Mouse (Mus musculus): ENCODE measurements around the gene Mxd4. TPM values are rescaled to one million over a fixed set of nuclear protein-coding genes. Genes with fewer than 3 reads are reported as not detected.
A peak's percentile ranks its signal among the peaks of the same experiment; 100 is the strongest.

Gene Mxd4
- polyA plus RNA-seq, 1 experiment from 2014 or later, result 28.7 TPM

DNA sequence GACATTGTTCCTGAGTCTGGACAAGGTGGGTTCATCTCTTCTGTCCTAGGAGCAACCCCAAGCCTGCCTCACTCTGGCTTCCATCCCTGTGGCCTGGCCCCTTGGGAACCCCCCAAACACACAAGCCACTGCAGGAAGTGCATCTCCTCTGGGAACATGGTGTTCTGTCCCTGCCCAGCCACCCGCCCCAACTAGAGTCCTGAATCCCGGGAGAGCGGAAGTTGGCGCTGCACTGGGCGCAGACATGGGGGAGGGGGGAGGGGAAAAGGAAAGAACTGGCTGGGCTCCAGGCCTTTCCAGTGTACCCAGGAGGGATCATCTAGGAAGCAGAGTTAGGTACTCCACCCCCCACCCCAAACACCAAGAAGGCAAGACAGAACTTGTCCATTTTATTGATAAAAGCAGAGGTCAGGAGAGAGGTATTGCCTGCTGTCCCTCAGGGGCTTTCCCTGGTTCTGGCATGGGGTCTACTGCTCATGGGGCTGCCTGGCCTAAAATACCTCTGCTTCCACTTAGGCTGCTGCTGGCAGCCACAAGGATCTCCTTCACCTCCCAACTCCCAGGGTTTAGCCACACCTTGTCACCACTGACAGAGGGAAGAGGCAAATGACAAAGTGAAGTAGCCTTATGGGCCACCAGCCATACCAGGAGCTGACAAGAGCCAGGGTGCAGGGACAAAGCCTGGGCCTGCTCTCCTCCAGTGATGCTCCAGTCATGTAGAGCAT is 4.2 kb downstream of the Mxd4 start:
- no peak overlapping the region for H3K9ac ChIP-seq

DNA sequence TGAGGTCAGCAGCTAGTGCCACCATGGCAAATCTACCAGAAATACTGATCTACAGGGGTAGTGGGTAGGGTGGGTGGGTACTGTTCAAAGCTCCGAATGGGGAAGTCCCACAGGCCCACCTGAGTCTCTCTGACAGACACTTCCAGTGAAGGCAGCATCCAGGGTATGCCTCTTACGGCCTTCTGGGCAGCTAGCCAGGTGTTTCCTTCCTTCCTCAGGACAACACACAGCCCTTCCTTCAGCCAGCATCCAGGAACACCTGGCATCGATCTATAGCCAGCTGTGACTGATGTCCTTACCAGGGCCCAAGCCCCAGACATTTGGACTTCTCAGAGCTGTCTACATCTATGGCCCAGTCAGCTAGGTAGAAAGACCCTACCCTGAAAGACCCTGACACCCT is 5.0 kb downstream of the Mxd4 start:
- Histone ChIP-seq H3K4me1 (peaks cover 34% of the 10 kb centered on the region), H3K9me3 (no peaks in the 10 kb centered on the region), H3K4me2 (no peak overlapping the region), H3K4me3 (replicated peaks) (no peak overlapping the region), H3K36me3 (peaks cover 13% of the 10 kb centered on the region), H3K9ac (no peak overlapping the region), H3K27me3 (replicated peaks) (no peaks in the 10 kb centered on the region), H3K27ac (no peak overlapping the region)
- 78% methylated on average over 3 of the region's 3 CpGs for WGBS
- no peak for ATAC-seq (ENCODE audit: insufficient read depth, low FRiP score, low read depth)

More for the DNA sequence above, 4.2 kb downstream of the Mxd4 start:
- 73% methylated on average over 5 of the region's 5 CpGs for WGBS
- ATAC-seq (ENCODE audit: insufficient read depth, low FRiP score, low read depth), result no peak
- Histone ChIP-seq H3K27me3 (replicated peaks) (no peaks in the 10 kb centered on the region), H3K4me1 (peaks cover 35% of the 10 kb centered on the region), H3K36me3 (0 out of 2 replicates have a peak, but pooled peaks cover 9% of the 10 kb centered on the region), H3K27ac (no peak overlapping the region), H3K4me3 (replicated peaks) (no peak overlapping the region), H3K9me3 (no peaks in the 10 kb centered on the region), H3K4me2 (no peak overlapping the region)

DNA sequence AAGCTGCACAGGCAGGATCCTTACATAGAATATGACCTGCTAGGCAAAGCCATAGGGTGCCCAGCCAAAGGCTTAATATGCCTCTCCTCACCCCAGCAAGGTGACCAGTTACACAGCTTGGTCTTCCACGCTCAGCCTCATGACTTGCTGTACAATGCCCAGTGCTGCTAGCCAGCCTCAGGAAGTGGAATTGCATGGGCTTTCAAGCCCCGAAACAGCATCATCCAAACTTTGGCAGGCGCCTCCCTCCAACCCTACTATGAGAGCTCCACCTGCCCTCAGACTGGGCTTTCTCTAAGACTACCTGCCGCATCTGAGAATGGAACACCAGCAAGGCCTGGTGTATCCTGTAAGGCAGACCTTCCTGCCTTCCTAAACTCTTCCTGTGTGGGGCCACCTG is 9.7 kb downstream of the Mxd4 start:
- 95% methylated on average over 4 of the region's 4 CpGs for WGBS
- Histone ChIP-seq H3K4me3 (replicated peaks) (no peak overlapping the region), H3K36me3 (peaks cover 27% of the 10 kb centered on the region), H3K9me3 (no peaks in the 10 kb centered on the region), H3K27ac (no peak overlapping the region), H3K9ac (no peak overlapping the region), H3K4me1 (peaks cover 5% of the 10 kb centered on the region; the same call in 1 of the 2 replicates), H3K27me3 (replicated peaks) (no peaks in the 10 kb centered on the region), H3K4me2 (no peak overlapping the region)
- ATAC-seq (ENCODE audit: insufficient read depth, low FRiP score, low read depth), result no peak

GRCm38 (mm10) chr5:34177091-34177490 is 10.4 kb downstream of the Mxd4 start:
- 0 out of 2 replicates have a peak, but pooled peaks cover 5% of the 10 kb centered on the region for H3K4me1 ChIP-seq
- 97% methylated on average over 2 of the region's 2 CpGs for WGBS
- no peak overlapping the region for H3K4me3 ChIP-seq (replicated peaks)
- H3K36me3 ChIP-seq, result peaks cover 25% of the 10 kb centered on the region
- no peak overlapping the region for H3K4me2 ChIP-seq
- H3K9ac ChIP-seq, result no peak overlapping the region
- no peaks in the 10 kb centered on the region for H3K27me3 ChIP-seq (replicated peaks)
- H3K27ac ChIP-seq, result no peak overlapping the region
- no peak for ATAC-seq (ENCODE audit: insufficient read depth, low FRiP score, low read depth)
- no peaks in the 10 kb centered on the region for H3K9me3 ChIP-seq

GRCm38 (mm10) chr5:34176691-34177090 is 10.8 kb downstream of the Mxd4 start:
- H3K9ac ChIP-seq, result no peak overlapping the region
- ATAC-seq (ENCODE audit: insufficient read depth, low FRiP score, low read depth), result no peak
- no peak overlapping the region for H3K27ac ChIP-seq
- H3K9me3 ChIP-seq, result no peaks in the 10 kb centered on the region
- no peak overlapping the region for H3K4me3 ChIP-seq (replicated peaks)
- no peak overlapping the region for H3K4me2 ChIP-seq
- no peaks in the 10 kb centered on the region for H3K27me3 ChIP-seq (replicated peaks)
- 0 out of 2 replicates have a peak, but pooled peaks cover 5% of the 10 kb centered on the region for H3K4me1 ChIP-seq
- peaks cover 25% of the 10 kb centered on the region for H3K36me3 ChIP-seq
- 82% methylated on average over 10 of the region's 10 CpGs for WGBS

GRCm38 (mm10) chr5:34175403-34175694 is 12.2 kb downstream of the Mxd4 start:
- Histone ChIP-seq H3K4me3 (replicated peaks) (no peak overlapping the region), H3K4me1 (no peaks in the 10 kb centered on the region), H3K27me3 (replicated peaks) (no peaks in the 10 kb centered on the region), H3K9ac (no peak overlapping the region), H3K4me2 (no peak overlapping the region), H3K9me3 (no peaks in the 10 kb centered on the region), H3K36me3 (peaks cover 19% of the 10 kb centered on the region), H3K27ac (no peak overlapping the region)
- WGBS, result 45% methylated on average over 5 of the region's 5 CpGs
- ATAC-seq (ENCODE audit: insufficient read depth, low FRiP score, low read depth), result no peak

DNA sequence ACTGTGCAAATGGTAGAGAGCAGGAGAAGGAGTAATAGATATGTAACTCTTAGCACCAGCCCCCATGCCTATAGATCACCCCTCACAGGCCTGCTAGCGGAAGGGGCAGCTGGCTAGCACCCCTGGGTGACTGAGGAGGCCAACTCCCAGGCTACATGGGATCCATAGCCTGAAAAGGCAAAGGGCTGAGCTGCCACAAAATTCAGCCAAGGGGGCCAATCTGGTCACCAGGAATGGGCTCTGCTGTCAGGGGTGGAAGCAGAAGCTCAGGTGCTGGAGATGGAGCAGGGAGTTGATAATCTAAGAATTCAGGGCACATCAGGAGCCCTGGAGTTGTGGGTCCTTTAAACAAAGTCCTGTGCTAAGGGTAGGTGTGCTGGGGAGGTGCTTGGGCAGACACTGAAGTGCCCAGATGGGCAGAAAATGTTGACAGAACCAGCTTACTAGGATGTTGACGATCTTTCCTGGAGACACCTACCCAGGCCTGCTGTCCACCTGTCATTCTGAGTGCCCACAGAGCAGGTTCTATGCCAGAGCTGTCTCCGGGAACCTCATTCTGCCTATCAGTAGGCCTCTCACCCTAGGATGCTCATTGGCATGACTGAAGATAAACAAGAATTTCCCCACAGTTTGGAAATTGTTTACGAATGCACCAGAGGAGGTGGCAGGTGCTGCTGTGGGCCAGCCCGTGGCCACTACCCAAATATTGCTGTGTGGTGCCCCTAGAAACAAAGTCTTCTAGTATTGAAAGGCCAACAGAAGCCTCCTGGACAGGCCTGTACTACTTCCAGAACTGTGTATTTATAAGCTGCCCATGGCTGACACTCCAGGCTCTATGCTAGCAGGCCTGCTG is 12.7 kb downstream of the Mxd4 start:
- no peak overlapping the region for H3K27ac ChIP-seq
- H3K36me3 ChIP-seq, result peaks cover 19% of the 10 kb centered on the region
- no peak overlapping the region for H3K9ac ChIP-seq
- no peak for ATAC-seq (ENCODE audit: insufficient read depth, low FRiP score, low read depth)
- H3K27me3 ChIP-seq (replicated peaks), result no peaks in the 10 kb centered on the region
- H3K9me3 ChIP-seq, result no peaks in the 10 kb centered on the region
- H3K4me3 ChIP-seq (replicated peaks), result no peak overlapping the region
- H3K4me2 ChIP-seq, result no peak overlapping the region
- 79% methylated on average over 5 of the region's 5 CpGs for WGBS
- H3K4me1 ChIP-seq, result no peaks in the 10 kb centered on the region

GRCm38 (mm10) chr5:34174021-34174420 is 13.5 kb downstream of the Mxd4 start:
- Histone ChIP-seq H3K4me1 (no peaks in the 10 kb centered on the region), H3K9me3 (no peaks in the 10 kb centered on the region), H3K4me2 (no peak overlapping the region), H3K9ac (no peak overlapping the region), H3K36me3 (peaks cover 19% of the 10 kb centered on the region), H3K4me3 (replicated peaks) (no peak overlapping the region), H3K27me3 (replicated peaks) (no peaks in the 10 kb centered on the region), H3K27ac (no peak overlapping the region)
- no peak for ATAC-seq (ENCODE audit: insufficient read depth, low FRiP score, low read depth)
- WGBS, result 86% methylated on average over 2 of the region's 2 CpGs

DNA sequence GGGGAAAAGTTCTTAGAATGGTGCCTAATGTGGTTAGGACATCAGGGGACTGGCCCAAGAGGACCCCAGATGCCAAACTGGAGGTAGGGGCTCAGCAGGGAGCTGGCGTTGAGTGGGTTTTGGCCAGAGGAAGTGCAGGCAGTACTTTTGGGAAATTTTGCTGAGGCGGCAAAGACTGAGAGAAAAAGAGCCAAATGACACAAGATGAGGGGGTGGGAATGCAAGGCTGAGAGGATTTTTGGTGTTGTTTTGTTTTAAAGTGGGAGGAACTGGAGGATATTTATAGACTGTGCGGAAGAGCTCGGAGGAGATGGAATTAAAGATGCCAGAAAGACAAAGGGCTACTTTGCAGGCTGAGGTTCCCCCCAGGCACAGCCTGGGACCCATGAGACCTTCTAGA is 16.8 kb downstream of the Mxd4 start:
- H3K4me3 ChIP-seq (replicated peaks), result no peak overlapping the region
- WGBS, result 61% methylated on average over 4 of the region's 4 CpGs

DNA sequence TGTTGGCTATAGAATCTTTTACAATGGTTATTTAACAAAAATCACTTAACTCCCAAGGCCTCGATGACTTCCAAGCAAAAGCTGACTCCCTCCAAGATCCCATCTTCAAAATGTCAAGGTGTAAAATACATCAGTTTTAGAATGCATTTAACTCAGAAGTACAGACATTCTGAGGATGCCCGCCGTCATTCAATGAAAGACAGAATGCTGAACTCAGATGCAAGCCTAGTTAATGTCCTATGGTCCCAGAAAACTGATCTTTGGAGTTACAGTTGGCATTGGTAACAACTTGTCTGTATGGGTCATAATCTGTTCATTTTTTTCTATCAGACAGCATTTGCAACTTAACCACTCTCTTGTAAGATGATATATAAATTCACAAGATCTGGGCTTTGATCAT is 17.6 kb downstream of the Mxd4 start:
- ATAC-seq (ENCODE audit: insufficient read depth, low FRiP score, low read depth), result no peak
- 73% methylated on average over 3 of the region's 3 CpGs for WGBS
- Histone ChIP-seq H3K27ac (peak overlapping the region; percentile 90), H3K4me3 (replicated peaks) (peak overlapping the region; percentile 88), H3K27me3 (replicated peaks) (no peaks in the 10 kb centered on the region), H3K36me3 (no peaks in the 10 kb centered on the region), H3K4me1 (peaks cover 7% of the 10 kb centered on the region), H3K4me2 (peak overlapping the region; percentile 69), H3K9ac (peak overlapping the region; percentile 16; the same call in 1 of the 2 replicates), H3K9me3 (no peaks in the 10 kb centered on the region)

More for the DNA sequence above, 16.8 kb downstream of the Mxd4 start:
- H3K27me3 ChIP-seq (replicated peaks), result no peaks in the 10 kb centered on the region
- peaks cover 7% of the 10 kb centered on the region for H3K4me1 ChIP-seq
- H3K9ac ChIP-seq, result no peak overlapping the region
- peak overlapping the region; percentile 61; the same call in 1 of the 2 replicates for H3K27ac ChIP-seq
- peaks cover 5% of the 10 kb centered on the region; the same call in 1 of the 2 replicates for H3K36me3 ChIP-seq
- ATAC-seq (ENCODE audit: insufficient read depth, low FRiP score, low read depth), result no peak
- no peaks in the 10 kb centered on the region for H3K9me3 ChIP-seq
- H3K4me2 ChIP-seq, result no peak overlapping the region

DNA sequence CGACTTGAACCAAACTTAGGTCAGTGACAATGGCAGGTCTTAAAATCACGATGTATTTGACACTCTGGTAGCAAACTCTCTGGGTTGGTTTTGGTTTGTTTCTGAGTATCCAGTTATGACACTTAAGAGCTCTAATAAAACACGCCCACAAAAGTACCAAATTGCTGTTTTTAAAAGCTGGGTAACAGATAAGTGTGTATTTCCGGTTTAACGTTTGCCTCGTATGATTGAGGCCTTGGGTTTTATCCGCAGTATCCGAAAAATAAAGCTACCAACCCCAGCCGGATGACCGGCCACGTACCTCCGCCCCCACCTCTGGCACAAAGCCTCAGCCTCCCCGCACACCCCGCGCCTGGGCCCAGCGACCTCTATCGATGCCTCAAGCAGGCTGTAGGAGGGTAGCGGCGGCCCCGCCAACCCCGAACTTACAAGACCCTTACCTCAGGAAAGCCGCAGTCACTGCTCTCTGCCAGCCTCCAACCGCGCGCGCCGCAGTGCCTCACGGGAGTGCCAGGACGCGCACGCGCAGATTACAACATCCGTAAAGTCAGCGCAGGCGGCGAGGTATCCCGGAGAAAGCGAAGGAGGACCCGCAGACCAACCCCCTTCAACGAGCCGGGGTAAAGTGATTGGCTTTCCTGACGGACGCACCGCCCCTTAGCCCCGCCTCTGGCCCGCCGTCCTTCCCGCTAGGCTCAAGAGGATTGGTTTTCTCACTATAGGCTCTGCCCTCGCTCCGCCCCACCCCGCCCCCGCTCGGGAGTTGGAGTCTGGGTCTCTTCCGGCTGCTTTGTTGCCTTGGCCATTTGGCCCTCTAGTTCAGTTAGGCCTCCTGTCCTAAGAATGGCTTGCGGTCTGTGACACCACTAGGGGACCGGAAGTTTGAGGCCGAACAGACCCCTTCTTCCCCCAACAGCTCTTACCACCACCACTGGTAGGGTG is 18.3 kb downstream of the Mxd4 start, which contains the start of the genes Poln and Haus3:
Poln (minus strand) TSS at position 499 of the 942 bp plus-strand sequence.
Haus3 (minus strand) TSS at position 578 of the 942 bp plus-strand sequence.
- under 1% methylated on average over 57 of the region's 57 CpGs for WGBS
- H3K4me3 ChIP-seq (replicated peaks), result peak within 1 kb of the TSS; percentile 88
- peak within 1 kb of the TSS; percentile 69 for H3K4me2 ChIP-seq
- no peaks in the 10 kb centered on the region for H3K9me3 ChIP-seq
- H3K27ac ChIP-seq, result peak within 1 kb of the TSS; percentile 90
- ATAC-seq (ENCODE audit: insufficient read depth, low FRiP score, low read depth), result peak; percentile 100
- H3K4me1 ChIP-seq, result peaks cover 7% of the 10 kb centered on the region
- no peaks in the 10 kb centered on the region for H3K36me3 ChIP-seq
- no peaks in the 10 kb centered on the region for H3K27me3 ChIP-seq (replicated peaks)
- H3K9ac ChIP-seq, result peak within 1 kb of the TSS; percentile 80
